Mouse (Mus musculus) frontal cortex, adult 2 months (tissue): ENCODE data around the gene Vrtn. TPM values are rescaled to one million over a fixed set of nuclear protein-coding genes. Genes with fewer than 3 reads are reported as not detected.

ENCODE experiments used
- DNase-seq, 2 experiments: peaks; one replicate each; pipeline ENCODE4 v3.0.0; 2022; ENCODE audit warnings: low spot score in 1 of 2; ENCODE audit errors: extremely low spot score in 1 of 2
- polyA plus RNA-seq: library from polyadenylated mRNA; depleted of rRNA; stranded (reverse); fragments of >200 nt; gene quantifications from 2 replicates; pipeline ENCODE4 v1.2.3, GENCODE M21; 2012; rRNA removed

Gene Vrtn
- 0.04 TPM in 1 of 2 replicates, not detected in the other for polyA plus RNA-seq

DNA sequence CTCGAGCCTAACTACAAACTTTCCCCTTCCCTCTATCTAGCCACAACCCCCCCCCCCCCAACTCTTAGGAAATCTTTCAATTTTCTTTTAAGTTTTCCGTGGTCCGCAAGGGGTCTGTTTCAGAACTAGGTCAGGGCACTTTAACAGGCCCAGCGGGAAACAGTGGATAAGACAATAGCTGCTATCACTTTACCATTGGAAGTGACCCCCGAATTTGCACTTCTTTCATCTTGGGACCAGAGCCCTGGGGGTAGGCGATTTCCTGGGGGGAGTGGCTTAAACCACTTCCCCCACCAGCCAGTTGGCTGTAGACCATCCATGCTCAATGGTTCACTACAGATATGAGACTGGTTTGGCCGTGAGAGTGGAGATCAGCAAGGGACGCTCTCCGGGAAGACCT is at the start of gene Vrtn:
TSS of gene Vrtn (plus strand) at position 366 of the 400 bp plus-strand sequence.
- no peak for DNase-seq

GRCm38 (mm10) chr12:84598324-84598723 is 42.5 kb upstream of the Vrtn start:
- DNase-seq = no peak

DNA sequence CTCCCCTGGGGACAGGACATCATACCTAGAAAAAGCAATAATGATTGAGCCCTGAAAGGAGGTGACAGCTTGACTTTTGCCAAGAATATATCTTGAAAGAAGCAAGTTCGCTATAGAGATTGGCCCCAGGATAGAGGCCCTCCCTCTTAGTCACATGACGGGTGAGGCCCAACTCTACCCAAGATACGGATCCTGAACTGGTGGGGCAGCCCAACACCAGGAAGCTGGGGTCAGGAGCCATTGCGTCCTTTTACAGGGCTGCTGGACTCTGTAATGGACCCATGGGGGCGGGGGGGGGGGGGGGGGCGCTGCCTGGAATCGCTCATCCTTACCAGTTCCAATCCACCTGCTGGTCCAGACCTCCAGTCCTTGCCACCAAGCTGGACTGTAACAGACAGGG is 36.8 kb upstream of the Vrtn start:
- DNase-seq = no peak

- DNase-seq = no peak
These were observed 35.0 kb upstream of the Vrtn start for GRCm38 (mm10) chr12:84605860-84606259.

DNA sequence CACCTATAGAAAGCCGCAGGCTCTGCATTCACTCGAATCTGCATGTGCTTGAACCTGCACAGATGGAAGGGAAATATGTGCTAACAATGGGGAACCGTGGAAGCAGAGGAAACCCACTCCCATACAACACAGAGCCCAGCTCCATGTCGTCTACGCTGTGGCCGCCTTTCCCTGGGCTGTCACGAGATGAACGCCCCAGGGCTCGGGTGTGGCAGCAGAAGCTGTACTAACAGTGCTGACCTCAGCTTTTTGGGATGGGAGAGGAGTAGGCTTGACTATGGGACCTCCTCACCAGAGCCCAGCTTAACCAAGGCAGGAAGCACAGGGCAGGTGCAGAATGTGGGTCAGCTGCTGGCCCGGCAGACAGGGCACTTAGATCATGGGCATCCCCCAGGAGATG is 29.1 kb upstream of the Vrtn start:
- DNase-seq = no peak

- no peak for DNase-seq
These were observed 28.3 kb upstream of the Vrtn start for GRCm38 (mm10) chr12:84612518-84612917.

DNA sequence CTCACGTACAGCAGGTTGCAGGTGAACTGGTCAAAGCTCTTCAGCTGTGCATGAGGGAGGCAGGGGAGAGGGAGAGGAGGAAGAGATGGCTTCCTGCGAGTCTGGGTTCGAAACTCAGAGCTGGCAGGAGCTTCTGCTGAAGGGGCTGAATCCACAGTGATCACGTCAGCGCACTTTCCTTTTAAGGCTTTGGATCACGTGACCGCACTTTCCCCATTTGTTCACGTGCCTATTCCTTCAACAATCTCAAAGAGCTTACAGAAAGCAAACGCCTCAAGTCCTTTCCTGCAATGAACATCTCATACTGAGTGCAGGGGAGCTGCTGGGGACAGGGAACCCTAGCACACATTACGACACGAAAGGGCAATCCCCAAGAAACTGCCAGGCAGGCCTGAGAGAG is 26.8 kb upstream of the Vrtn start:
- DNase-seq = no peak

GRCm38 (mm10) chr12:84614524-84614923 is 26.3 kb upstream of the Vrtn start:
- DNase-seq = peak; percentile 42 to 74

DNA sequence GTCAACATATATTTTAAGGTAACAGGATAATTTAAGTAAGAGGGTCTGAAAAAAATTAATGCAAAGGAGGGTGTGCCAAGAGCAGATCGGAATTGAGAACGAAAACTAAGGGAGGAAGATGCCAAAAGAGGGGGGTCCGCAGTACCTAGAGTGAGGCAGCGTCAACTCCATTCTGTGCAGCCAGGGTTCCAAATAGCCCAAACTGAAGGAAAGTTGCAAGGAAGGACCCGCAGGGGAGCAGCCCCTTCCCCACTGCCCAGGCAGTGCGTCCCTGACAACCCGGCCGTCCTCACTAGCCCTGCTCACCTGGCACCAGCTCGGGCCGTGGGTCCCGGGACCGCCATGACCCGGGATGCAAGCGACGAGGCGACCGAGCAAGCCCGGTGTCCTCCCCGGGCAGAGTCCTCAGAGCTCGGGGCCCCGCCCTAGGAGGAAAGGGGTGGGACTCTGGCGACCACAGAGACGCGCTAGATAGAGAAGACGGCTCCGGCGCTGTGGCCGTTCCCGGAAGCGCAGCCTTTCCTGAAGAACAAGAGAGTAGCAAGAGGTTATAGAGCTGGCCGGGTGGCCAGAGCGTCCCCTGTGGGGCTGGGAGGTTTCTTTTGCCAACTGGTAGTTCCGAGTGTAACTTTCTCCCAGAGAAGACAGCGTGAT is 23.7 kb upstream of the Vrtn start, which contains the start of gene Abcd4:
TSS of gene Abcd4 (minus strand) at position 437 of the 654 bp plus-strand sequence.
- peak; percentile 91 to 94 for DNase-seq

- DNase-seq = peak in 1 of 2 experiments; percentile 5
These were observed 23.2 kb upstream of the Vrtn start for GRCm38 (mm10) chr12:84617663-84618062.

- DNase-seq = peak in 1 of 2 experiments; percentile 25
These were observed 19.8 kb upstream of the Vrtn start for GRCm38 (mm10) chr12:84620975-84621374.

DNA sequence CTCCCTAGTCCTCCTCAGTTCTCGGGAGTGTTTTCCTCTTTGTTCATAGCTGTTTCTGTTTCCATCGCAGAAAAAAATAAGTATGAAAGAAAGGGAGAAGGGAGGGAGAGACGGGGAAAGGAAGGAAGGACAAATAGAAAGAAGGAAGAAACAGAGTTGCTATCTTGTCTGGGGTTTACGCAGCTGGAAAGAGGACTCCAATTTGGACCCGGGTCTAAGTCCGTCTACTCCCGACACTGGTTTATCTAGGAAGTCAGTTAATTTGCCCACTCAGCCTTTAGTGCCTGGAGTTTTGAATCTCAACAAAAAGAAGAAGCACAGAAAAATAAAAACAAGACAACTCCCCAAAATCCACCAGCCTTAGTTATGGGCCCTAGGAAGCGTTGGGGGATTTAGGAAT is 16.2 kb upstream of the Vrtn start:
- no peak for DNase-seq

DNA sequence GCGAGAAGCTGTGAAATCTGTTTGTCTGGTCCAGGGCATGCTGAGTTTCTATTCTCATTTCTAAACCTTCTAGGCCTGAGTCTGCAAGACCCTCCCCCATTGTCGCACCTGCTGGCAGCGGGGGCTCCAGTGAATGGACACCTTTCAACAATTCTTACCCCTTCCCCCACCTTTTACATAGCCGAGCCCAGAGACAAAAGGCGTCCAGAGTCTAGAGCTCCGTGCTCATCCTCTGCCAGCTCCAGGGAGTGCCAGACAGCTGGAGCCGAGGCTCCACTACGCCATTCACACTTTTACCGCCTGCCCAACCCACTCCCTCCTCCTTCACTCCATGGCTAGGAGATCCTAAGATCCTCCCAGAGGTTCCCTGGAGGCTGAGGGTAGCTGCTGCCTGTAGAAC is 15.7 kb upstream of the Vrtn start:
- peak in 1 of 2 experiments; percentile 42 for DNase-seq

DNA sequence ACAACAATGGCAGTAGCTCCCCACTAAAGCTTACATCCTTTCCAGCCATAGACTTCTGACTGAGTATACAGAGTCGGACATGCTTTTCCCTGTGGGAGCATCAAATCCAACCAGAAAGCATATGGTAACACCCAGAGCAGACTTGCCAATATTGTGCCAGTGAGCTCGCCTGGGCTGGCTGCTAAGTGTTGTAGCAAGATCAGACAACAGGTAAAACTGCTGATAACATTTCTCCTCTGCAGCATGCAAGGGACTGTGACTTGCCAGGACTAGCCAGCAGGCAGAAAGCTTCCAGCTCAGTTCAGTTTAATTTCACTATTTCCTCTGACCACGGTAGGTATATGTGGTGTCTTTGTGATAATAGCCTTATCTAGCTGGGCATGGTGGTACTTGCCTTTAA is 9.0 kb upstream of the Vrtn start:
- DNase-seq = no peak

DNA sequence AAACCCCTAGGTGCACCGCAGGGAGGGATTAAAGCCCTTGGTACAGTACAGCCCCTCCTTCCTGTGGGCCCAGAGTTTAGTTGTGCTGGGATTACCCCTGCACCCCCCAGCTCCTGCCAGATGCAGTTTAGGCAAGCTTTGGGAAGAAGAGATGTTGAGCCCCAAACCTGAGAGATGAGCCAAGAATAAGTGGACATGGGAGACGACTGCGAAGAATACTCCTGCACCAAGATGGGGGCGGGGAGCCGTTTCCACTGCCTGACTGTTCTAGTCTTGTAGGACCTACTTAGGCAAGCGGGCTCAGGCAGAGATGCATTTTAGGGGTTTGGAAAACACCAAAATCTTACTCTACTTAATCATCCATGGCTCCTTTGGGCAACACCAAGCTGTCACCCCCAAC is 566 bp upstream of the Vrtn start:
- no peak for DNase-seq

DNA sequence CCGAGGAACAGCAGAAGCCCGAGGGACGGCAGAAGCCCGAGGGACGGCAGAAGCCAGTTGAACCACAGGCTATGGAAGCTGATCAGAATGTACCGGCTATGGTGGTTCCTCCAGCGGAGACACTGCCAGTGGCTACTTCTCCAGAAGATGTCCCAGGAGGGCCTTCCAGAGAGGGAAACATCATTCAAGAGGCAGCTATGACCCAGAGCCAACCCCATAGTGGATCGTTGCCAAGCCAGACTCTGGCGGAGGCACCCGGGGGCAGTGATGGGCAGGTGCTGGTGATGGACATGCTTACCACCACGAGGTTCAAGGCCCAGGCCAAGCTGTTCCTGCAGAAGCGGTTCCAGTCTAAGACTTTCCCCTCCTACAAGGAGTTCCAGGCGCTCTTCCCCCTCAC is 9.4 kb downstream of the Vrtn start:
- no peak for DNase-seq

- DNase-seq = peak in 1 of 2 experiments; percentile 82
These were observed 13.1 kb downstream of the Vrtn start for GRCm38 (mm10) chr12:84653912-84654311.

- DNase-seq = no peak
These were observed 29.7 kb downstream of the Vrtn start for GRCm38 (mm10) chr12:84670555-84670954.

DNA sequence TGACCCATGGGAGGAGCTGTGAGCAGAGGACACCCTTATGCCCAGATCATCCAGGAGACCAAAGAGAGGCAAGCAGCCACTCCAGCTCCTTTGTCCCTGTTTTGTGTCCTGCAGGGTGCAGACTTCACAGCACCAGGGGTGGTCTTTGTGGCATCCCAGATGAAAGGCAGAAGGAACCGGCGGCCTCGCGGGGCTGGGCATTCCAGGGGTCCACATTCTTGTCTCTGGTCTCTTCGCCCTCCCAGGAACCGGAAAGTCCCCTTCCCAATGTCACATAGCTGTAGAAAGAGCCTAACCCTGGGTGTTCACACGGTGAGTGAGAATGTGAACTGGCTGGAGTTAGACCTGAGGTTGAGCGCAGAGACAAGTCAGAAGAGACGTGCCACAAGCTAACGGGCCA is 30.8 kb downstream of the Vrtn start:
- no peak for DNase-seq

GRCm38 (mm10) chr12:84674666-84675526 is 34.1 kb downstream of the Vrtn start:
- no peak for DNase-seq

DNA sequence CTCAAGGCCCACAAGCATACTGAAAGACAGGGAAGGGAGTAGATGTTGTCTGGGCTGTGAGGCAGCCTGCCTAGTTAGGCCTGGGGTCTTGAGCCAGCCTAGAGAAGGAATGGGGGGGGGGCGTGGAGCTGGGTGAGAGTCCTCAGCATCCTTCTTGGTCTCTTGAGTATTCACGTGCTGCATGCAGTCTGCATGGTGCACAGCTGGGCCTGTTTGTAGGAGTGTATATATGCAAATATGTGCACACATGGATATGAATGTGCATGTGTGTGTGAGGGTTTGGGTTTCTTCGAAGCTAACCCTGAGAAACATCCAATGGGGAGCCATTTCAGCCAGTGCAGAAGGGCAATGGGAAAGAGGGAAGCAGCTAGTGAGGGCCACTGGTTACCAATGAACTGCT is 35.2 kb downstream of the Vrtn start:
- DNase-seq = no peak

DNA sequence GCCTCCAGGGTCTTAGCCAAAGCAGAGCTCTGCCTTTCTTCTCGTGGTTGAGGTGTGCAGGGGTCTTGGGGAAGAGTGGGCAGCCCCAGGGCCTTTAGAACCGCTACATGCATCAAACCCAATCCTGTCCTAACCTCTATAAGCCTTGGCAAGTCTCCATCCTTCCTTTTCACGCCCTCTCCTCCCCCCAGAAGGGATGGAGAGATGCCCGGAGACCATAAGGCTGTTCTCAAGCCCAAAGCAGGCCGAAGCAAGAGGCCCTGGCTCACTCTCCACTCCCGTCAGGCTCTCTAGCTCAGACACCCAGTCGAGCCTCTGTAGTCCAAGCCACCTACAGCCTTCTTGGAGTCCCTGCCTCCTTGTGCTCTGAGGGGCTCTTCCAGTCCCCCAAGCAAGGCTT is 43.8 kb downstream of the Vrtn start:
- no peak for DNase-seq
